Mouse (Mus musculus): ENCODE measurements at regions not wholly inside any gene's neighbourhood (a gene's known extent, or its start where the extent isn't known, plus 50 kb on each side); places are given as distances from the start of the nearest gene placed in this dataset.

DNA sequence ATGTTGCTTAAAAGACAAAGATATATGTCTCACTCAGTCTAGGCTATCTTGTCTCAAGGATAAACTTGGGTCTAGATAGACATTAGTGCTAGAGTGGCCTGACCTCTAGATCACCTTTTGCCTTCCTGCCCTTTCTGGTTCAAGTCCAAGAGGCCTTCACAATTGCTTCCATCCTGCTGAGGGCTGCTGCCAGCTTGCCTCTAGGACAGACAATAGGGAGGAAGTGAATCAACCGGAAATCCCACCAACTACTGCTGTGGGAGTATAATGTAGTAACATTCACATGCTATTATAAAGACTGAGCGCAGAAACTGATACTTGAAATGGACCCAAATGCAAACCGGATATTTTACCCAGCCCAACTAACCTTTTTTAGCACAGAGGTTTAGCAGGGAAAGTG is 239.4 kb upstream of the Epha4 start:
- no peak for DNase-seq (ENCODE audit: low spot score in 2 of 2)

DNA sequence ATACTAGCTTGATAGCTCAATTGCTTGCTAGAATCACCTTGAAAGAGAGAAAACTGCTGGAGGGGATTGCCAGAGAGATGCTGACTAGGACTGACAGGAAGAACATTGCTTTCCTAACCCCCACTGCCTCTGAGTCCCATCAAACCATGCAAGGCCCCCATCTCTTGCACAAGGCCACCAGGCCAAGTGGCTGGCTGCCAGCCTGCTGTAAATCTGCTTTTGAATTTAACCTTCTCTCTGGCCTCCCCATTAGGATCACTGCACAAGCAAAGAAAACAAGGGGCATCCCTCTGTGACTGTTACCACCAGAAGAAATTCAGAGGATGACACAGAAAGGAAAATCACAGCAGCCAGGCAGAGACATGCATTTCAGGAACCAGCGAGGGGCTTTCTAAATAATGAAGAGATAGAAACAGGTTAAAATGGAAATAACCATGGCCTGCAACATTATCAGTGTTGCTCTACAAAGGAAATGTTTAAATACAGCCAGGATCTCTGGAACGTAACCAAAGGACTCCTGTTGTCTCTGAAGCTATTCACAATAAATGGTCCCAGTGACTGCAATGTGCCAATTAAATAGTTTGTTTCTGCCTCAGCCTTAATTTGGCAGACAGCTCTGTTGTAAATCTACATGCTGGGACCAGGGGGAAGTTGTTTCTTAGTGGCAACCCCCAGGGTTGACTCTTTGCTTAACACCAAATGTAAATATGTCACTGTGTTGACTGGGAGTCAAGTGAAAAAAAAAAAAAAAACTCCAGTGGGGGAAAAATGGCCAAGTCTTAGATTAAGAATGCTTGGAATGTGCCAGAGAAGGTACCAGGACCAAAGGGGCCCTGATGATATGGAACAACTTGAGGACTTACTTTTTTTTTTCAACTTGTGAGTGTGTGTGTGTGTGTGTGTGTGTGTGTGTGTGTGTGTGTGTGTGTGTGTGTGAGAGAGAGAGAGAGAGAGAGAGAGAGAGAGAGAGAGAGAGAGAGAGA is 233.9 kb upstream of the Epha4 start:
- DNase-seq (ENCODE audit: low spot score in 2 of 2): no peak

DNA sequence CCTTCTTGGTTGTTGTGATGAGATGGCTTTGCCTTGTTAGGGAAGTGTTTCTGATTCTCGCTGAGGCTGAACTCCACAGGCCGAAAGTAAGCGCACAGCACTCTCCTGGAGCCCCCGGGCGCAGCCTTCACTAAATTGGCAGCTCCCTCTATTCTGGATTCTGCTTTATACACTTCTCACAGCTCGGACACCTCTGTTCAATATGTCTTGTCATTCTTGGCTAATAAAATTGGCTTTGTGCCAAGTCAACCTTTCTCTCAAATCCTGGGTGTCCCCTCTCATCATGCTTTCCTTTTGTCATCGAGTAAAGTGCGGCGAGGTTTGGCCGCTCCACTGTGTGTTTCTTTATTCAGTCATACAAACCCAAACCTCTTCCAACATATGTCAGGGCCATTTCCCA is 217.2 kb upstream of the Epha4 start:
- no peak for DNase-seq (ENCODE audit: low spot score in 2 of 2)

DNA sequence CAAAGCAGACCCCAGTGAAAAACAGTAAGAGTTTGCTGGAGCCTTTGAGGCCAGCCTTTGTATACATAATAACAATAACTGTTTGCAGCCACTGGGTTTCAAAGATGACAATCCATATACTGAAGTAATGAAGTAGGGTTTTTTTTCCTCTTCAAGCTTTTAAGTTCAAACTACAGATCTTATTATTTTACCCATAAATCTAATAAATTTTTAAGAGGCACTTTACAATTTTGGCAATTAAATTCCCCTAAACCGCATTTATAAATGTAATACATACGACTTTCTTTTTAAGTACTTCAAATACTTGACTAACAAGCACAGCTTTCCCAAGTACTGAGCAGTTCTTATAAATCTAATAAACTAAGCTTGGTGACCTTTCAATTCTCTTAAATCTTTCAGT is 212.7 kb upstream of the Epha4 start:
- DNase-seq (ENCODE audit: low spot score in 2 of 2): no peak

DNA sequence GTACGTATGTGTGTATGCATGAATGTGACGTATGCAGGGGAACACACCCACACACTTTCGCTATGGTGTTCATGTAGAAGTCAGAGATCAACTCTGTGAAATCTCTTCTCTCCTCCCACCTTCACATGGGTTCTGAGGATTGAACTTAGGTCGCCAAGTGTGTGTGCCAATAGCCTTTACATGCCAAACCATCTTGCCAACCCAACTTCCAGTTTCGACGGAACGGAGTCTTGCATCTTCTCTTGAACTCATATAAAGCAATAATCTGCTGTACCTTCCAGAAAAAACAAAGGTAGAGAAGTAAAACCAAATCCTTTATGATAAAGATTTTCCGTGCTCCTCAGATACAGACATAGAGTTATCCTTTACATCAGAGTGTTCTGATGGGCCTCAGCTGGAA is 208.4 kb upstream of the Epha4 start:
- DNase-seq (ENCODE audit: low spot score in 2 of 2): no peak

DNA sequence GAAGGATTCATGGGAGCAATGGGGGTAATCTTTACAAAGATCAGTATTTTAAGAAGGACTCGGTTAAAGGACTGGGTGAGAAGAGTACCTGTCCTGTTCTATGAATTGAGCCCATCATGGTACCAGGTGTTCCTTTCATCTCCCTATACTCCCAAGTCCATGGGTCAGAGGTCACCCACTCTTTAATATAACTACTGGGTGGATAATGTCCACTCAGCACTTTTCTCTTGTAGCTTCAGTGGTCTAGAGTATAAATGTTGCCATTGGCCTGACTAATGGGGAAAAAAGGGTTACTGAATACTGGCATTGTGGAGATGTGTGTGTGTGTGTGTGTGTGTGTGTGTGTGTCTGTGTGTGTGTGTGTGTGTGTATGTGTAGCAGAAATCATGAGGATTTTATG is 206.0 kb upstream of the Epha4 start:
- DNase-seq (ENCODE audit: low spot score in 2 of 2): no peak

DNA sequence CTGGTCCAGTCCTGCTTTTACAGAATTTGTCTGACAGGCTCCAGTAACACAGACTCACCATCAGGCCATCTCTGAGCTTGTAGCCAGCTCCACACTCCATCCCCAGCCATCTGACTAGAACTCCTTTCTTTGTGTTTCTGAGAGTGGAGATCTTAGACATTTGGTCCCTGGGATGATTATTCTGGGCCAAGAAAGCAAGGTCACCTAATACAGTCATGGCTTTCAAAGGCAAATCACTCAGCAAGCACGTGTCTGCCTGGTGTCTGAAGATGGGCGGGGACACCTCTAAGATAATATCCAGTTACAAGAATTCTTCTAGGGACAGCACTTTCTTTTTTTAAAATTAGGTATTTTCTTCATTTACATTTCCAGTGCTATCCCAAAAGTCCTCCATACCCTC is 198.1 kb upstream of the Epha4 start:
- no peak for DNase-seq (ENCODE audit: low spot score in 2 of 2)

DNA sequence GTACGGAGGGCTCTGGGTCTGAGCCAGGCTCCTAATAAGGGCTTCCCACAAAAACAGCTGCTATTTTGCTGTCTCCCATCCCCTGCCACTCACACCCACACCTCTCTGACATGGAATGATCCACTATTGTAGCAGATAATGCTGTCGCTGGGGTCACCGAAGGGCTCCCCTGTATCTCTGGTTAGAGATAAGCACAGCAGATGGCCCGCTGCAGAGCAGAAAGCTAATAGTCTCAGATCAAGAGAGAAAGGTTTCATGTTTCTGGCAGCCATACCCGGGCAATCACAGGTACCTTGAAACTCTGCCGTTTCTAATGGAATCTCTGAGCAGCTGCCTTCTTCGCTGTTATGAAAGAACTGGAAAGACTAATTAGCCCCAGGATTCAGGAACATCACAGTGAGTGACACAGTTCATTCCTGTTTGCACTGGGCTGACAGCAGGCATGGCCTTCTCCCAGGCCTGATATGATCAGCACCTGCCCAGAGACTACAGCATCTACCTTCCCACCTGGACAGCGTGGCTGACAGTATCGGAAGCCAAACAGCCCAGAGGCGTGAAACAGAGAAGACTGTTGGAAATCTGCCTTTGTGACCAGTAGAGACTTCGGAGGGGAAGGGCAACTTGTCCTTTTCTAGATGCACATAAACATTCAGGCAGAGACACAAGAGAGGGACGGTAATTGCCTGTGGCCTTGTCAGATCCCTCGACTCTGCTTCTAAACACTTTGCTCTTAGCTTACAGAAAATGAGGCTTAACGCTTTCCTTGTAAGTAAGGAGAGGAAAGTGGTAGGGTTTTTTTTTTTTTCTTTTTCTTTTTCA is 193.5 kb upstream of the Epha4 start:
- peak in 1 of 2 experiments; percentile 3 for DNase-seq (ENCODE audit: low spot score in 2 of 2)

DNA sequence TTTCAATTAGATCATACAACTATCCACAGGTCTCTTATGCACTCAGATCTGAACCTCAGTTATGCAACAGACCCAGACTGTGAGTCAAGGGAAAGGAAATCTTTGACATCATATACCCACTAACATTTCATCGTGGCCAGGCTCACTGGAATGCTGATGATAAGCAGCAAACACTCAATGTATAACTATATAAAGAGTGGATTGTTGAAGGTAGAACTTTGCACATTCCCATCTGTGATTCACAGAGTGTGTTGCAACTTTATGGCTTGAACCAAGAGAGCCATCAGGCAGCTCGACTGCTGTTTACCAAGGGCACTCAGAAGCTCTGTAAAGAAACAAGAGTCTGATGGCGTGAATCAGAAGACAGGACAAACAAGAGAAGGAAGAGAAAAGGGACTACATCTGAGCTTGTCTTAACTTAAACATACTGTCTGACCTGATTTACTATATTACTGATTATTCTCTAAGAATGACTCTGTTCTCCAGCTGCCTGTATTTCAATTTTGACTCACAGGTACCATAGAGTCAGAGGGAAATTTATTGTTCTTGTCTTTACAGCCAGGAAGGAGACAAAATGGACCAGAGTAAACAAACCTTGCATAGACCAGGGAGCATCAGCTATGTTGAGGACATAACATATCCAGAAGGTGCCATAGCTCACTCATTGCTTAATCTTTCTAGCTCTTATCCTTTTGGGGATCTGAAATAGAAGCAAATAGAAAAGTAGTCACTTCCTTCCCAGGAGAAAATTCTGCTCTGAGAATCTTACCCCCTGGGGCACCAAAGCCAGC is 180.5 kb upstream of the Epha4 start:
- DNase-seq (ENCODE audit: low spot score in 2 of 2): no peak

DNA sequence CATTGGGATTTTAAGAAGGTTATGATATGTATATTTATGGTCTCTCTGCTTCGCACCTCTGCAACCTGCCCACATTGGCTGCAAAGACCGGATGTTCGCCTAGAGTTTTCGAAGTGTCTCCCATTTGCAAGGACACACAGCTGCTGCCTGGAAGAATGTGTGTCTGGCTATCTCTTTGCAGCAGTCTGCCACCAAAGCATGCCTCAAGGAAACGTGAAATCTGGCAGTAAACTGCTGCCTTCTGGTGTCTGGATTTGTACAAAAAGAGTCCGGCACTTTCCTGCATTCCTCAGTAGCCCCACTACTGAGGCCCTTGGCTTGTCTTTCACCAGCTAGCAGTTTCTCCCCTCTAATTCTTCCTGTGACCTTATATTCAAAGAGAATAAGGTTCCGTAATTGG is 148.5 kb upstream of the Epha4 start:
- peak; percentile 4 to 15 for DNase-seq (ENCODE audit: low spot score in 2 of 2)

DNA sequence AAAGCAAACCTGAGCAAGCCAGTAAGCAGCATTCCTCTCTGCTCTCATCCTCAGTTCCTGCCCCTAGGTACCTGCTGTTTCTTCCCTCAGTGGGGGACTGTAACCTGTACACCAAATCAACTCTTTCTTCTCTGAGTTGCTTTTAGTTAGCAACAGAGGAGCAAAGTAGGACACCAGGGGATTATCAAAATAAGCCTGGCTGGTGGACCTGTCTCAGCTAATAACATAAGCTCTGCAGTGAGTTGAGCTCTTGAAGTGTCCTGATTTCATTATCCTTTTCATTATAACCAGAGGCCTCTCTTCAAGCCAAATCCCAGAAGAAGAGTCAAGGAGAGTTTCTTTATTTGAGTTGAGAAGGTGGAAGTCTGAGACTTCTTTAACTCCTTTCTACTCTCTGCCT is 145.5 kb upstream of the Epha4 start:
- no peak for DNase-seq (ENCODE audit: low spot score in 2 of 2)

DNA sequence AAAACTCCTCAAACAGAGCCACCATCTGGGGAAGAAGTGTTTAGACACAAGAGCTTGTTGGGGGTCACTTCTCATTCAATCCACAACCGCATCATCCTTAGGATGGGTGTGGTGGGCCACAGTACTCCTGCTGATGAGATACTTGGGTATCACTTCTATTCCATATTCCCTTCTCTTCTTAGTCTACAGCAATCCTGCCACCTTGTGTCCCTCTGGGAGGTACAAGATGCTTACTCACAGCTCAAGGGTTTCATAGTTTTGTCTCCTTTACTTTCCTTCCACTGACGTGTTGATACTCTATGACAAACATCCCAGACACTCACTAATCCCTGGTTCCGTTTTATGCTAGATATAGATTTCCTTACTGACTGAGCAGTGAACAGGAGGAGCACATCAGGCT is 122.1 kb upstream of the Epha4 start:
- no peak for DNase-seq (ENCODE audit: low spot score in 2 of 2)

DNA sequence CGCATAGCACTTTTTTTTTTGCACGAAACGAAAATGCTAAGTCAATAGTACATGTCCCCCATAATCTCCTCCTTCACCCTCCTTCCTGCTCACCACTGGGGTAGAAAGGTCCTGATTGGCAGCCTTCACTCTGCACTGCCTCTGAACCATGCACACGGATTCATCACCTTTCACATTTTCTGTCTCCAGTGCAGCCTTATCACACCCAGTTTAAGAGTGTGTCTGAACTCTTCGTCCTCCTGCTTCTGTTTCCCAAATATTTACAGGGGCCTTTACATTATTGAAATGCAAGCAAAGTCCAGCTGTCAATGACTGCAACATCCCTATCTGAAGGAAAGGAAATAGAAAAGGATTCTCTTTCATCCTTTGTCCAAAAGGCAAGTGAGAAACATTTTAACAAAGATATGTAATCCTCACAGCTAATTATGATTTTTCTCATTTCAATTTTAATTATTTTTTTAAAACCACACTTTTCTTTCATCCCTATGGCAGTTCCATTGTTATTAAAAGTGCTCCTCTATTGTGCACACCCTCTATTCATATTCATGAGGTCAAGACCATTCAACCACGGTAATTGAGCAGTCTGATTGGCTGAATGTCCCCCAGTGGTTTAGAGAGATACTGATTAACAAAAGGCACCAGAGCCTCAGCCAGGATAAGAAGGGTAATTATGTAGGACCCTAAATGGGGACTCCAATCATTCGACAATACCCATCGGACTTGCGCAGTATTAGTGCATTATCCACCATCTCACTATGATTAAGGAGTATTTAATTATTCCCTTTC is 114.8 kb upstream of the Epha4 start:
- no peak for DNase-seq (ENCODE audit: low spot score in 2 of 2)

DNA sequence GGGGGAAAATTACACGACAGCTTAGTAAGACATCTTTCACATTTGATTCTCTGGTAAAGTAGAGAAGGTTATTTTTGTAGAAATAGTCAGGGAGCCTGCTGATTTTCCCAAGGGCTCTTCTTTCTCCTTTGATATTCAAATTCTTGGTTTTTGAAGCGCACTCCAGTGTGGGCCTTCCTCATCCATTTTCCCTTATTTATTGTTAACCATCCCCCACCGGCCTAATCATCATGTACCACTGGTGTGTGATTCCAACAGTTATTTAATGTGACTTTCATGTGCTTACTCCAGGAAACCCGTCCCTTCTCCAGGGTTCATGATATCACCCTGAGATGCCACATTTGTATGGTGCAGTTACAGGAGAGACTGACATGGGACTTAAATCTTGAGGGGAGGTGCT is 114.0 kb upstream of the Epha4 start:
- DNase-seq (ENCODE audit: low spot score in 2 of 2): no peak

DNA sequence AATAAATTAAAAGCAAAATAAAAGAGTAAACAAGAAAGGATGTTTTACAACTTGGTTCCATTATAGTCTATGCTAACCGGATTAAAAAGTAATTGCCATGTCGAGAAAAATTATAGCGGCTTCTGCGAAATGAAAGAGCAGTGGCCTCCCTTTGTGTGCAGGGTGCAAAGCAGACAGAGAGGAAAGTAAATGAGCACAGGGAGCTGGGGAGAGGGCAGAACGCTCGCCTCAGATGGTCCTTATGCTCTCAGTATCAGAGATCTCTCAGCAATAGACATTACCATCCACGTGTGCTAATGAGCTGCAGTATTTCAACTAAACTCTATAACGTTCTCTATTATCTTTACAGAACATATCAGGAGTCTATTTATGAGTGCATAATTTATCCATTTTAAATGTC is 102.6 kb upstream of the Epha4 start:
- no peak for DNase-seq (ENCODE audit: low spot score in 2 of 2)

DNA sequence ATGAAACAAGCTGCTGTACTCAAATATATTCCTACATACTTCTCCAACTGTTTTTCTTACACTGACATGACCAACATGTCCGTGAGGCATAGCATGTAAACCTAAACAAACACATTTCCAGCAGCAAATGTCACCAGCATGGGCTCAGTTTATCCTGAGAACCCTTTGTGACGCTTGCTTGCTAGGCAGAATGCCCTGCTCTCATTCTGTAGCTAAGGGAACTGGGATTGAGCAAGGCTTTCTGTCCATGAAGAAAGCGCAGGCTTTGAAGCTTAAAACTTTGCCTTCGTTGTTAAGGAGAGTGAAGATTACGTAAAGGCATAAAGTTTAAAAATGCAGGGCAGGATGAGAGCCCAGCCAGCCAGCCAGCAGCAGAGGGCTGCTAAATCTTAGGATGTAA is 85.6 kb upstream of the Epha4 start:
- no peak for DNase-seq (ENCODE audit: low spot score in 2 of 2)

DNA sequence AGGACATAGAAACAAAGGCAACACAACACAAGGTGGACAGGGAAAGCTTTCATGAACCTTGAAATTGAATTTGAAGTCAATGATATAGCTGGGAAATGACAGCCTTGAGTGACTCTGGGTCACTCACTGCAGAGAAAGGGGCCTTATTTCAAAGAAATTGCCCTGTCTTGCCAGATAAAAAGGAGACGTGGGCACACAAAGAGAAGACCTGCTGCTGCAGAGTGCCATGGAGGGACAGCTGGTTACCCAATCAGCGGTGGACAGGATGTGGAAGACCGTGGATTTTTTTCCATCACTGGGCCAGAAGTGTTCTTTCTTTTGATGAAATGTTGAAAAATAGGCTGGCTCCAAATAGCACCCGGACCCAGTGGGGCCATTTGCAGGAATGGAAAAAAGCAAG is 77.8 kb upstream of the Epha4 start:
- no peak for DNase-seq (ENCODE audit: low spot score in 2 of 2)

DNA sequence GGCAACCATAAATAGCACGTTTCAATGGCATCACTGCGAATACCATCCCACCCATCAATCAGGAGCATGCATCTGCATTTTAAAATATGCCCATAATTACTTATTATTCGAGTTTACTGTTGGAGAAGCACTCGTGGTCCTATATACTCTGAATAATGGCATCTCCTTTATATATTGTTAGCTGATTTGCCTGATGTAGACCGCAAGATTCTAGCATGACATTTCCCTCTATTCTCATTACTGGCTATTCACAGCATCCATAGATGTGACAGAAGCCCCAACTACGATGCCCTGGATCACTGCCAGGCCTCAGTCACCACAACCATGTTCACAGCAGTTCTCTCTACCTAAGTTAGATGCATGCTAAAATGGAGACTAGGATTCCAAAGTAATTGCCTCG is 77.4 kb upstream of the Epha4 start:
- no peak for DNase-seq (ENCODE audit: low spot score in 2 of 2)

DNA sequence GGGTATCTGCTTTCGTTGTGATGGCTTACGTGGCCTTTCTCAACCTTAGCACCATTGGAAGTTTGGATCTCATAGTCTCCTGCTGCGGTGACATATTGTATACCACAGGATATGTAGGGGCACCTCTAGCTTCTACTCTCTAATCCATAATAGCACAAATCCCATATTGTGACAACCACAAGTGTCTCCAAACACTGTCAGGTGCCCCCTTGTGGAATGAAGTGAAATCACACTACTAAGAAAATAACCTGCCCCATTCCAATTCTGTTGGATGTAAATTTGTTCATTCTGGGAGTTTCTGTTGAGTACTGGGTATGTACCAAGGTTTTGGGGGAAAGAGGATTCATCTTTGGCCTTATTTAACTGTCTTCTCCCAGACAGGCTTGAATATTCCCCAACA is 74.5 kb upstream of the Epha4 start:
- no peak for DNase-seq (ENCODE audit: low spot score in 2 of 2)

DNA sequence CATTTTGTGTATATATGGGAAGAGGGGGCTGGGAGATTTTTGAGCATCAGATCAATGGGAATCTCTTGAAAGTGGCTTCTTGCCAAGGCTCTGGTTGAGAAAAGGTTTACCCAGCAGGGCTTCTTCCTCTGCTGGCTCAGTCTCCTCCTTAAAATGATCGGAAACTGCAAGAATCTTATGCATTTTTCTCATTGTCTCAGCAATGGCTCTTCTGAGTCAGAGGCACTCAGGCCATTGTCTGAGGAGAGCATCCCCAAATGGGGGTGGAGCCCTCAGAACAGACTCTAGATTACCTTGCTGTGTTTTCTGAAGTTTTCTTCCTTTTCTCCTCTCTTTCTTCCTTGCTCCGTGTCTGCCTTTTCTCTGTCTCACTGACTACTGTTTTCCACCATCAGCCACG is 70.6 kb upstream of the Epha4 start:
- DNase-seq (ENCODE audit: low spot score in 2 of 2): no peak

DNA sequence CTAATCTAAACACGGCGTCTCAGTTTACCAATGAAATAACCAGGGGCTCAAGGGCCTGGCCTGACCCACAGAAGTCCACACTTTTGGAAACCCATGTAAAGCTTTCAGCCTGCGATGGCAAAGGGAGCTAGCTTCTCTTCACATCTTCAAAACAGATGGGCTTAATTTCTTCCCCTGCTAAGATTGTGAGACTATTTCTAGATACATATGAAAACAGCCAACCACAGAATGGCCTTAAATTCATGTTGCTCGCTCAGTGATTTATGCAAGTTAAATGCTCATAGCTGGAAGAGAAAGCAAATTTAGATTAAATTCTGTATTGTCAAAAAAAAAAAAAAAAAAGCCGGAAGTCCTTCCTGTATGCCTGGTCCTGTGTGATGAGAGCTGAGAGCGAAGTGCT is 53.2 kb upstream of the Epha4 start:
- DNase-seq (ENCODE audit: low spot score in 2 of 2): no peak

All from layer of hippocampus, adult 8-10 months (tissue).